Mouse (Mus musculus) brain, embryonic 14.5 days (tissue): ENCODE results near the gene Npl.

Experiments used
- CTCF ChIP-seq: fragments of 200-500 bp; IDR thresholded peaks from 2 replicates; pipeline ENCODE4 v1.5.1; 2012; ENCODE audit warnings: inconsistent platforms, mild to moderate bottlenecking, moderate library complexity, borderline replicate concordance; ENCODE audit not compliant: insufficient read depth, insufficient read length; ENCODE audit errors: extremely low read depth
- POLR2A ChIP-seq: fragments of 200-500 bp; IDR thresholded peaks from 2 replicates; pipeline ENCODE4 v1.6.1; 2012; ENCODE audit warnings: mild to moderate bottlenecking, inconsistent platforms, borderline replicate concordance; ENCODE audit not compliant: poor library complexity, insufficient read depth, insufficient read length, severe bottlenecking; ENCODE audit errors: extremely low read depth

- TF ChIP-seq POLR2A (no peak), CTCF (no peak)
Observed at GRCm38 (mm10) chr1:153565701-153566100, 15.9 kb upstream of the Npl start.
